Mouse (Mus musculus) hindbrain, embryonic 15.5 days (tissue): ENCODE measurements at regions not wholly inside any gene's neighbourhood (a gene's known extent, or its start where the extent isn't known, plus 50 kb on each side); places are given as distances from the start of the nearest gene placed in this dataset.
A peak's percentile ranks its signal among the peaks of the same experiment; 100 is the strongest.

Experiments used
- ATAC-seq: fragments of 200-750 bp; cut with Nextera tagmentation; 2 replicates; pipeline ENCODE4 v1.8.0; 2017; ENCODE audit warnings: low read depth, moderate number of reproducible peaks, moderate TSS enrichment; ENCODE audit not compliant: low FRiP score
- H3K27ac ChIP-seq: fragments of 300-500 bp; sonication (generic); replicated peaks from 2 replicates; pipeline ENCODE4 v1.5.1; 2015; ENCODE audit warnings: mild to moderate bottlenecking, inconsistent platforms
- H3K27me3 ChIP-seq: fragments of 300-500 bp; sonication (generic); 2 replicates; pipeline ENCODE4 v1.6.1; 2015; ENCODE audit warnings: control low read depth, inconsistent platforms
- H3K36me3 ChIP-seq: fragments of 300-500 bp; sonication (generic); 2 replicates; pipeline ENCODE4 v1.6.1; 2015; ENCODE audit warnings: control low read depth, inconsistent platforms
- H3K4me1 ChIP-seq: fragments of 300-500 bp; sonication (generic); replicated peaks from 2 replicates; pipeline ENCODE4 v1.6.1; 2015; ENCODE audit warnings: control low read depth, inconsistent platforms
- H3K4me2 ChIP-seq: fragments of 300-500 bp; sonication (generic); 2 replicates; pipeline ENCODE4 v1.6.1; 2015; ENCODE audit warnings: moderate library complexity, mild to moderate bottlenecking, inconsistent platforms
- H3K4me3 ChIP-seq: fragments of 300-500 bp; sonication (generic); 2 replicates; pipeline ENCODE4 v1.5.1; 2015; ENCODE audit warnings: mild to moderate bottlenecking, inconsistent platforms
- H3K9ac ChIP-seq: fragments of 300-500 bp; sonication (generic); 2 replicates; pipeline ENCODE4 v1.6.1; 2015; ENCODE audit warnings: inconsistent platforms
- H3K9me3 ChIP-seq: fragments of 300-500 bp; sonication (generic); 2 replicates; pipeline ENCODE4 v1.6.1; 2016; ENCODE audit warnings: control low read depth, inconsistent platforms
- WGBS: fragments of 180-500 bp; shearing (Covaris S2); methylation state at CpG from one replicate; pipeline ENCODE4 v1.1.7; 2015; 5-methylcytosine and 5-hydroxymethylcytosine counted together

DNA sequence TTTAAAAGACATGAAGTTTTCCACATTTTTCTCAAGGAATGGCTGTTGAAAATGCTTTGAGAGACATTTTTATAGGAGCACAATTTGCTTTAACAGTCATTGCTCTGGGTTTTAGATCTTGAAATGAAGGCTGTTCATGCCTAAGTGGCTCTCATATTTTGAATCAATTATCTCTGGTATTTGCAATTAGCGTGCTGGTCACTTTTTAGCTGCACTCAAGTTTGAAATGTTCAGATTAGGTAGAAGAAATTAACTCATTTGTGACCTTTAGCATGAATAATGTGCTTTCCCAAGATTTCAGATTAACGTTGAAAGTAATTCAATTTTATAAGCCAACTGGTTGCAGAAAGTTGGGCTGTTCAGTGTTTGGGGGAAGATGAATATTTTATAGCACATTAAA lies 773.9 kb downstream of the D3Ertd751e start:
- Histone ChIP-seq H3K4me2 (no peak overlapping the region), H3K9me3 (no peaks in the 10 kb centered on the region), H3K4me3 (no peak overlapping the region), H3K36me3 (no peaks in the 10 kb centered on the region), H3K27me3 (no peaks in the 10 kb centered on the region), H3K27ac (no peak overlapping the region), H3K9ac (no peak overlapping the region), H3K4me1 (no peaks in the 10 kb centered on the region)
- 61% methylated on average over 2 of the region's 2 CpGs for WGBS
- ATAC-seq = no peak

DNA sequence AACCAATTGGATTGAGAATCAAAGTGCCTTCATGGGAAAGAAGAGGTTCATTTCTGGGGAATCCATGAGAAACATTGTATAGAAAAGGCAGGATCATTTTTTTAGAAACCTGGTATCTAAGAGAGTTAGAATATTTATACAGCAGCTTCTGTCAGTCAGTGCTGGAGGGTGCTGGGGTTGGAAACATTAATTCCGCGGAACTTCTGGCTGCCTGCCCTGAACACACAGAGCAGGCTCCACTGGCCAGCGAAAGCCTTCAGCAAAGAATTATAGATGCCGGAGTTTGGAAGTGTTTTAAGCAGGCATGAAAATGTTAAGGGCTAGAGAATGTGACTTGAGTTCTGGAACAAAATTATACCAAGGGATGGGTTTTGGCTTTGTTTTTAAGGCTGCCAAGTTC lies 789.0 kb downstream of the D3Ertd751e start:
- WGBS = 51% methylated on average over 4 of the region's 4 CpGs
- no peaks in the 10 kb centered on the region for H3K27me3 ChIP-seq

DNA sequence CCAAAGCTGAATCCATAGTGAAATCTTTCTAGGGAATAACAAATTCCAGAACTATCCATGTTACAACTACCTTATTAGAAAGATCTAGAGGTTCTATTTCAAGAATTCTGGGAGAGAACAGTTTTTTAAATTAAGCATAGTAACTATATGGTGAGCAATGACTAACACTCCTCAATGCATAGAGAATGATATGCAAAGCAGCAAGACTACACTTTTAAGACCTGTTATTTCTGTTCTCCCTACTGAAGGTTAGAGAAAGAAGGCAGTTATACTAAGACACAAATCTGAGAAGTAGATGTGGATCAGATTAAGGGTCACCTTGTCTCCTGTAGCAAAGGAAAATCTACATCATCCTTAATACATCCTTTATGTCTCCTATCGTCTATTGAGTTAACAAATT lies 824.3 kb downstream of the D3Ertd751e start:
- 82% methylated on average over 1 of the region's 1 CpGs for WGBS
- Histone ChIP-seq H3K9me3 (no peaks in the 10 kb centered on the region), H3K4me3 (no peak overlapping the region), H3K27ac (no peak overlapping the region), H3K9ac (no peak overlapping the region), H3K4me1 (no peaks in the 10 kb centered on the region), H3K4me2 (no peak overlapping the region), H3K27me3 (no peaks in the 10 kb centered on the region), H3K36me3 (no peaks in the 10 kb centered on the region)
- ATAC-seq = no peak

More for the DNA sequence above, 789.0 kb downstream of the D3Ertd751e start:
- H3K4me3 ChIP-seq = no peak overlapping the region
- no peaks in the 10 kb centered on the region for H3K9me3 ChIP-seq
- H3K27ac ChIP-seq = no peak overlapping the region
- no peaks in the 10 kb centered on the region for H3K36me3 ChIP-seq
- H3K4me1 ChIP-seq = no peaks in the 10 kb centered on the region
- ATAC-seq = no peak
- no peak overlapping the region for H3K4me2 ChIP-seq
- H3K9ac ChIP-seq = no peak overlapping the region

DNA sequence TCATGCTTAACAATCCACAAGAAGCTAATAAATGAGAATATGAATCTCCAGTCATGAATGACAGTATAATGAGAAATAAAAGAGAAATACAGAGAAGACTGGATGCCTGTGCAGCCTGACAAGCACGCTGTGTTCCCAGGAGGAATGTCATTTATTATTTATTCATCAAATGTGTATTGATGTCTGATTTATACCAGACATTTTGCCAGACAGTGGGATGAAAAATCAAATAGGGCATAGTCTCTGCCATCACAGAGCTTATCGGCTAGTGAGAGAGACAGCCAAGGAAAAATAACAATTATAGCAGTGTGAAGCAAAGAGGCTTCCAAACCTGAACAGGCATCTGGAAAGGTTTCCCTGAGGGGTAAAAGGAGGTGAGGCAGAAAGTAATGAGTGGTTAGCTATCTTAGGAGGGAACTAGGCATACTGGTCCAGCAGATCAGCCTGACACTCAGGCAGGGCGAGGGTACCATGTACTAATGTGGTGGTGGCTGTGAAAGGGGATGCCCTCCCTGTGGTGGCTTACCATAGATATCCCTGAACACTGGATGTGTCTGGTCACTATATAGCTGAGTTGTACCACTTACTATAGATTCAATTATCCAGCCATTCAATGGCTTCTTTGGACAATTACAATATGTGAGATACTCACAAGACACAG lies 828.1 kb downstream of the D3Ertd751e start:
- peak; percentile 46; the same call in 1 of the 2 replicates for ATAC-seq
- Histone ChIP-seq H3K27me3 (no peaks in the 10 kb centered on the region), H3K36me3 (no peaks in the 10 kb centered on the region), H3K27ac (no peak overlapping the region), H3K4me2 (no peak overlapping the region), H3K4me3 (no peak overlapping the region), H3K9me3 (no peaks in the 10 kb centered on the region), H3K4me1 (0 out of 2 replicates have a peak, but pooled peaks cover 3% of the 10 kb centered on the region), H3K9ac (no peak overlapping the region)
- 57% methylated on average over 3 of the region's 3 CpGs for WGBS

DNA sequence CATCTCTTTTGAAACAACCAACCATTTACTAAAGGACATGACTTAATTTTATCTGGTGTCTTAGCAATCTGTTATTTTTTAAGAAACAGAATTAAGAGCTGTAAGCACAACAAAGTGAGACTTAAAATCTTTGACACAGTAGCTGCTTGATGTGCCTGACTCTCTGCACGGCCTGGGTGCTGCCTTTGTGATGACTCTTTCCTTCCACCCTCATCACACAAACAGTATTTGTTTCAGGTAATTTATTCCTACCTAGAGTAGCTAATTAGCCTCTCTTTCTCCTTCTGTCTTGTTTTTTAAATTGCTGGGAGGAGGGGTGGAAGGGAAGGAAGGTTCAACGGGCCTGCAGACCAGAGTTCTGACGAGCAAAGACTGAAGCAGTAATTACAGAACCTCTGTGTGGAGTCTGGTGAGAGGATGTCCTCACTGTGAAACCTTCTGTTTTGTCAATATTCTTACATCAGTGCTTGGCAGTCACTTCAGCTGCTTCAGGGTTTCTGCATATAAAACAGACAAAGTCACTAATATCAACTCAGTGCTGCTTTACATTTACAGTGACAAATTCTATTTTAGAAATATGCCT lies 829.6 kb downstream of the D3Ertd751e start:
- Histone ChIP-seq H3K27ac (no peak overlapping the region), H3K27me3 (no peaks in the 10 kb centered on the region)
- 21% methylated on average over 3 of the region's 3 CpGs for WGBS

DNA sequence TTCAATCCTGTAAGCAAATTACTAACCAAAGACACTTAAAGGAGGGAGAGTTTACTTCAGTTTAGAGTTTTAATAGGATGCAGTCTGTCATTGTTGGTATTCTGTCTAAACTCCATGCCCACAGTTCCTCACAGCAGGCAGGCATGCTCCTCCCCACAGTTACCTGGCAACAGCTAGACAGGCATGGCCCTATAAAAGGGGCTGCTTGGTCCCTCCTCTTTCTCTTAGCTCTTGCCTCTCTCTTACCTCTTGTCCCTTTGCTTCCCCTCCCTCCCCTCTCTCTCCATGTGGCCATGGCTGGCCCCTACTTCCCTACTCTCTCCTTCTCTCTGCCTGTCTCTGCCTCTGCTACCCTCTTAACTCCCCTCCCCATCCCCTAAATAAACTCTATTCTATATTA lies 830.7 kb downstream of the D3Ertd751e start:
- Histone ChIP-seq H3K4me3 (no peak overlapping the region), H3K4me1 (0 out of 2 replicates have a peak, but pooled peaks cover 3% of the 10 kb centered on the region), H3K9me3 (no peaks in the 10 kb centered on the region), H3K27ac (no peak overlapping the region), H3K4me2 (no peak overlapping the region), H3K36me3 (no peaks in the 10 kb centered on the region), H3K9ac (no peak overlapping the region), H3K27me3 (no peaks in the 10 kb centered on the region)
- peak; percentile 70; the same call in 1 of the 2 replicates for ATAC-seq

More for the DNA sequence above, 829.6 kb downstream of the D3Ertd751e start:
- H3K4me1 ChIP-seq = 0 out of 2 replicates have a peak, but pooled peaks cover 3% of the 10 kb centered on the region
- H3K4me2 ChIP-seq = no peak overlapping the region
- no peaks in the 10 kb centered on the region for H3K36me3 ChIP-seq
- ATAC-seq = peak; percentile 61; the same call in 1 of the 2 replicates
- no peak overlapping the region for H3K4me3 ChIP-seq
- H3K9me3 ChIP-seq = no peaks in the 10 kb centered on the region
- H3K9ac ChIP-seq = no peak overlapping the region

DNA sequence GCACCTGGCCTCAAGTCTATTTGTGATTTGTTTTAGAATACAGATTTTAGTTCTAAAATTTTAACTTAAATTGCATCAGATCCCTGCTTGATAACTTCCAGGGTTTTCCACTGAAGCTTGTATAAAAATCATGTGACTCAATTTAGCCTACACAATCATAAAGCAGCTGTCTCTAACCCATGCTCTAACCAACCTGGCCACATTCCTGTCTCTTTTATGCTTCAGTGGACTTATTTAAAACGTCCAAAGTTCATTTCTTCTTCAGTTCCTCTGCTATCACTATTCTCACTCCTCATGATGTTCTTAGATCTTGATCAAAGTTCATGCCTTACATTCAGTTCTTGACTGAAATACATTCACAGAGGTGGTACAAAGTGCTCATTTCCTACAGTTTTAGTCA lies 839.9 kb downstream of the D3Ertd751e start:
- Histone ChIP-seq H3K36me3 (no peaks in the 10 kb centered on the region), H3K27ac (no peak overlapping the region), H3K9me3 (no peaks in the 10 kb centered on the region), H3K4me2 (no peak overlapping the region), H3K4me3 (no peak overlapping the region), H3K27me3 (no peaks in the 10 kb centered on the region), H3K9ac (no peak overlapping the region), H3K4me1 (no peaks in the 10 kb centered on the region)
- WGBS = 40% methylated on average over 1 of the region's 1 CpGs
- no peak for ATAC-seq

DNA sequence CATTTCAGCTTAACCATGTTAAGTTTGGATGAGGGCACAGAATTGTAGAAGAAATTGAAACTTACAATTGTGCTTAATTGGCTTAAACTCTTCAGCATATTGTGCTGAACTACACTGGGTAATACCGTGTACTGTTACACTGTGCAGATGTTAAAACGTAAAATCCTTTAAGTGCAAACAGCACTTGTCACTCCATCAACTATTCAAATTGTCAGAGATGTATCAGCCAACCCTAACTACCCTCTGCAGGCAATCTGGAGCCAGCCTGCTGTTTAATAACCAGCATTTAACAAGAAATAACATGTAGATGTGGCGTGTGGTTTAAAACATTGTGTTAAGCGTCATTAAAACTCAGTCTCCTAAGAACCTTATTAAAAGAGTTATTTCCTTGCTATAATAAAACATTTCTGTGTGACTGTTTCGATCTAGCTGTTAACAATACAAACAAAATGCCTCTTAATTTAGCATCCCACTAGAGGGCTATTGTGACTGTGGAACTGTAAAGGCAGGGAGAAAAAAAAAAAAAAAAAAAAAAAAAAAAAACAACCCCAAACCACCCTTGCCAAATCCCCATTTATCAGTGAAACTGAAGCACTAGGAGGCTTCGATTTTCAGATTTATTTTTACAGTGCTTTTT lies 845.0 kb downstream of the D3Ertd751e start:
- peak; percentile 27; the same call in 1 of the 2 replicates for ATAC-seq
- Histone ChIP-seq H3K4me2 (no peak overlapping the region), H3K4me3 (no peak overlapping the region), H3K36me3 (no peaks in the 10 kb centered on the region), H3K9me3 (no peaks in the 10 kb centered on the region), H3K9ac (no peak overlapping the region), H3K4me1 (no peaks in the 10 kb centered on the region), H3K27ac (no peak overlapping the region), H3K27me3 (no peaks in the 10 kb centered on the region)
- 57% methylated on average over 6 of the region's 6 CpGs for WGBS

DNA sequence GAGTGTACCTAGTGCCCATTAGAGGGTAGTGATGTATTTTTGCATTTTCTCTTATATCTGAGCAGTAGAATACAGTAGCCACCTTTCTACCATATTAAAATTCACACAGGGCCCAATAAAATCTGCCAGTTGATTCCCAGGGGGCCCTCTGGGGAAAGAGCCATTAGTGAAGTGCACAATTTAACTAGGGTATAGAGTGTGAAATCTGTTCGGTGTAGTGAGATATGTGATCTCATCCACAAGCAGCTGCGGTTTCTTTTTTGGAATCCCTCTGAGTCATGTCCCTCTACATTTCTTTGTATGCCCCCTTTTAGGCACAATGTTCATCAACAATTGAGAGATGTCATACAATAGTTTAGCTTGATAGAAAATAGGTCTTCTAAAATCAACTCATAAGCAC lies 847.1 kb downstream of the D3Ertd751e start:
- Histone ChIP-seq H3K27ac (no peak overlapping the region), H3K4me1 (no peaks in the 10 kb centered on the region), H3K4me2 (no peak overlapping the region), H3K27me3 (no peaks in the 10 kb centered on the region), H3K36me3 (no peaks in the 10 kb centered on the region), H3K9ac (no peak overlapping the region), H3K4me3 (no peak overlapping the region), H3K9me3 (no peaks in the 10 kb centered on the region)
- 80% methylated on average over 2 of the region's 2 CpGs for WGBS
- no peak for ATAC-seq

DNA sequence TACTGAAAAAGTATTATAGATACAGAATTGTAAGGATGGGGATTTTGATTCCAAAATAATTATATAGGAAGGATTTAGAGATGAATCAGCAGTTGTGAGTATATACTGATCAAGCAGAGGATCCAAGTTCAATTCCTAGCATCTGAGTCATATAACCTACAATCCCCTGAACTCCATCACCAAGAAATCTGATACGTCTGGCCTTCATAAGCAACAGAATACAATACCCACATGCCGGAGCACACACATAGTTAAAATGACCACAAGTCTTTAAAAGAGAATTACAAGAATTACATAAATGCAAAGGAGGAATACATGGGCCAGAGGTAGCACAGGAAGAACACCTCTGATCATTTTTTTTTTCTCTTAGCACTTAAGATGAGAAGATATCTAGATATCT lies 847.7 kb downstream of the D3Ertd751e start:
- Histone ChIP-seq H3K36me3 (no peaks in the 10 kb centered on the region), H3K4me2 (no peak overlapping the region), H3K9me3 (no peaks in the 10 kb centered on the region), H3K4me3 (no peak overlapping the region), H3K27ac (no peak overlapping the region), H3K27me3 (no peaks in the 10 kb centered on the region), H3K4me1 (no peaks in the 10 kb centered on the region), H3K9ac (no peak overlapping the region)
- no peak for ATAC-seq
- WGBS = 94% methylated on average over 2 of the region's 2 CpGs

DNA sequence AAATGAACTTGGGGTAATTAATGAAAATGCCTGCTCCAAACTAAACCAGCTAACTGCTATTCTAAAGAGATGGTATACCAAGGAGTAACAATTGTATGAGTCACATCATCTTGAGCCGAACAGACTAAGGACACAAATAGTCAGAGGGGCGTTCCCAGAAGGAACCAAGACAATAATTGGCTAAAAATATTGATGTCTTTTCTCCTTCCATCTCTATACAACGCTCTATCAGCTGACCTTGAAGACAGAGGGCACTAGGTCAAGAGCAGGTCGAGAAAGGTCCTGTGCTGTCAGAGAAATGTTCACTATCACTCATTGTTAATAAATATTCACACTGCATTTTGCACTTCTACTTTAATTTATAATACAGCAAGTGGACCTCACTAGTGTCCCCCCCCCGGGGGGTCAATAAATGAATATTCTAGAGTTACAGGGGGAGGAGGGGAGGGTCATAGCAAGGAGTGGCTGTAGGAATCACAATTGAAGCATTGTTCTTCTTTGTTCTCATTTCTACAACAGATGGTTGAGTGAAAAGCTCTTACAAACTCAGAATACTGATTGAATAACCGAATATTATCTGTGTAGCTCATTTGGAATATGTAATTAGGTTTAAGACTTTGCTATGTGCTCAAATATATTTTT lies 851.5 kb downstream of the D3Ertd751e start:
- H3K36me3 ChIP-seq = no peaks in the 10 kb centered on the region
- 64% methylated on average over 6 of the region's 6 CpGs for WGBS
- H3K27ac ChIP-seq = no peak overlapping the region
- no peak overlapping the region for H3K9ac ChIP-seq
- H3K4me1 ChIP-seq = no peaks in the 10 kb centered on the region
- no peak for ATAC-seq
- no peaks in the 10 kb centered on the region for H3K9me3 ChIP-seq
- no peak overlapping the region for H3K4me3 ChIP-seq
- no peak overlapping the region for H3K4me2 ChIP-seq
- H3K27me3 ChIP-seq = no peaks in the 10 kb centered on the region

DNA sequence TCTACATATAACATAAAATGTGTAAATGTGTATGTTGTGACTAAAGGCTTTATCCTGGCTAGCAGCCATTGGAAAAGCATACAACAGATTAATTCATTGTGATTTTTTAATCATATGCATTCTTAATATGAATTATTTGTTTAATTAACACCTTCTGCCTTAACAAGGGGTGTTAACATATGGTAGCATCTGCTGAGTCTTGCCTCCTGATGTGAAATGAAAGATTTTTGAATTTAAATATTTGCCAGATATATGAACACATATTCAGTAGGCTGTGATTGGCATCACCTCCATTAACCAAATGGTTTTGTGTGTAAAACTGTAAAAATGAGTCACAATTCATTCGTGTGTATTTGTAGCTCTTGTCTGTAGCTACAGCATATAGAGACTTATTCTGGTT lies 854.3 kb downstream of the D3Ertd751e start:
- no peaks in the 10 kb centered on the region for H3K9me3 ChIP-seq
- ATAC-seq = no peak
- 71% methylated on average over 1 of the region's 1 CpGs for WGBS
- H3K4me1 ChIP-seq = no peaks in the 10 kb centered on the region
- H3K9ac ChIP-seq = no peak overlapping the region
- H3K36me3 ChIP-seq = no peaks in the 10 kb centered on the region
- no peak overlapping the region for H3K4me2 ChIP-seq
- no peaks in the 10 kb centered on the region for H3K27me3 ChIP-seq
- no peak overlapping the region for H3K4me3 ChIP-seq
- no peak overlapping the region for H3K27ac ChIP-seq
